ENCODE assay signal across 26 mouse cellular contexts in the genomic region with DNA sequence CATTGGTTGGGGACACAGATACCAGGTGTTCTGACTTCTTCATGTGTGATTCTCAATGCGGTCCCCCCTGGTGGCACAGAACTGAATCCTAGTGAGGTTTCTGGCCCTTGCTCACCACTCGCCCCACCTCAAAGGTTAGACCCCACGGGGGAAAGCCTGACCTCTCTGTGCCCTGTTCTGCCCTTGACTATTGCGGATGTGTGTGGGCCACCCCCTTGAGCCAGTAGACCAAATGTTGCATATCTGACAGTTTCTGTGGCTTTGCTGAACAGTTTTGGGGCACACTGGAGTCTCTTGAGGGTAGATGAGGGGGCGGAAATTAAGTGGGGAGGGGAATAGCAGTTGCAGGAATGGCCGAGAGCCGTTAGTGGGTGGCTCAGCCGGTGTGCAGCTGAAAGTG. TPM values are rescaled to one million over a fixed set of nuclear protein-coding genes. Genes with fewer than 3 reads are reported as not detected.
DNase-seq lines count a peak whose midpoint lies in the region; ATAC-seq and TF ChIP-seq lines count a peak whose summit lies in the region.
"Had no signal": no experiment of that assay in that cellular context is flagged by ENCODE, and none has a peak within 500 bp of the region (broad histone marks: within the 10 kb centered on the region; RNA-seq: fewer than 3 reads in every experiment).

No protein-coding gene starts in this region.

- WGBS in spleen, adult 2 months = 28% methylated on average over 8 of the region's 8 CpGs
- 90% methylated on average over 8 of the region's 8 CpGs for WGBS in cerebellum, adult 2 months

- TF ChIP-seq POLR2A in spleen, adult 2 months (IDR thresholded peaks at IDR 0.05; ENCODE audit: low read depth, low read length) = no peak
- no peak for TF ChIP-seq POLR2A in cerebellum, adult 2 months (IDR thresholded peaks at IDR 0.05; ENCODE audit: borderline replicate concordance, insufficient read depth, low read length)

- no peak for TF ChIP-seq CTCF in spleen, adult 2 months (IDR thresholded peaks at IDR 0.05; ENCODE audit: extremely low read depth, insufficient read depth, insufficient read length, insufficient replicate concordance)
- no peak for TF ChIP-seq CTCF in cerebellum, adult 2 months (IDR thresholded peaks at IDR 0.05; ENCODE audit: borderline replicate concordance, insufficient read depth, low read depth, low read length)

- peak; percentile 43 to 46 for ATAC-seq in hematopoietic stem cell, adult 5-6 weeks (replicated peaks in 1 of 2; ENCODE audit: insufficient read depth in 1 of 2, low FRiP score in 2 of 2, low TSS enrichment in 1 of 2, low read depth in 1 of 2, poor library complexity in 2 of 2, severe bottlenecking in 2 of 2)
- ATAC-seq: forebrain, embryonic 13.5 days; intestine, postnatal 0 days had no signal

- peak in 1 of 2 experiments; percentile 31 for DNase-seq in spleen, adult 2 months (ENCODE audit: low read depth in 1 of 2, low spot score in 2 of 2)
- no peak for DNase-seq in spleen, postnatal 14 days (ENCODE audit: low spot score in 2 of 2)
- DNase-seq in CD4-positive, CD25-positive, alpha-beta regulatory T cell, adult 2 months (ENCODE audit: low read depth, low spot score) = peak; percentile 24
- DNase-seq in thymus, postnatal 14 days = peak; percentile 29
- DNase-seq in kidney, postnatal 25 days = no peak
- DNase-seq in layer of hippocampus, adult 18-20 months (ENCODE audit: low spot score in 2 of 2) = no peak
- no peak for DNase-seq in cerebellum, adult 2 months
- DNase-seq: adrenal gland, postnatal 25 days; cerebellum, adult 11 months; cerebellum, postnatal 14 days; gastrocnemius, adult 2 months; heart, postnatal 36 days; lung, postnatal 36 days; midbrain, embryonic 14.5 days; right cerebral cortex, postnatal 4 days had no signal

- H3K36me3 ChIP-seq in spleen, adult 2 months (ENCODE audit: control insufficient read depth, insufficient read depth, low read length) = no peaks in the 10 kb centered on the region
- H3K36me3 ChIP-seq: embryonic facial prominence, embryonic 12.5 days; heart, embryonic 15.5 days; hindbrain, embryonic 15.5 days; lung, embryonic 15.5 days; stomach, embryonic 15.5 days had no signal

- H3K27ac ChIP-seq in spleen, adult 2 months (ENCODE audit: insufficient read depth, low read length) = peak overlapping the region; percentile 8; the same call in 1 of the 2 replicates
- H3K27ac ChIP-seq in cerebellum, adult 2 months (ENCODE audit: insufficient read depth, low read length) = no peak overlapping the region
- H3K27ac ChIP-seq: embryonic facial prominence, embryonic 12.5 days; forebrain, embryonic 13.5 days; gastrocnemius, adult 2 months; heart, embryonic 15.5 days; hindbrain, embryonic 15.5 days; left cerebral cortex, adult 2 months; liver, embryonic 14.5 days; lung, embryonic 15.5 days; stomach, embryonic 15.5 days had no signal

- H3K4me3 ChIP-seq in spleen, adult 2 months (ENCODE audit: extremely low read depth, insufficient read depth, insufficient read length) = no peak overlapping the region
- H3K4me3 ChIP-seq in cerebellum, adult 2 months (replicated peaks; ENCODE audit: insufficient read depth, low read depth, low read length) = no peak overlapping the region
- H3K4me3 ChIP-seq: embryonic facial prominence, embryonic 12.5 days; erythroblast, embryonic 14.5 days; forebrain, embryonic 13.5 days; gastrocnemius, adult 2 months; heart, embryonic 15.5 days; hindbrain, embryonic 15.5 days; left cerebral cortex, adult 2 months; lung, embryonic 15.5 days; stomach, embryonic 15.5 days had no signal

- peaks cover 23% of the 10 kb centered on the region; the same call in 1 of the 2 replicates for H3K4me1 ChIP-seq in spleen, adult 2 months (ENCODE audit: control insufficient read depth, insufficient read depth, insufficient read length)
- H3K4me1 ChIP-seq in cerebellum, adult 2 months (ENCODE audit: control insufficient read depth, insufficient read depth, low read length) = no peaks in the 10 kb centered on the region
- H3K4me1 ChIP-seq: embryonic facial prominence, embryonic 12.5 days; hindbrain, embryonic 15.5 days had no signal

- H3K27me3 ChIP-seq in spleen, adult 2 months (ENCODE audit: control insufficient read depth, insufficient read depth, low read length) = no peaks in the 10 kb centered on the region
- H3K27me3 ChIP-seq in cerebellum, adult 2 months (ENCODE audit: control insufficient read depth, insufficient read depth, low read length) = no peaks in the 10 kb centered on the region
- H3K27me3 ChIP-seq: embryonic facial prominence, embryonic 12.5 days; forebrain, embryonic 13.5 days; heart, embryonic 15.5 days; hindbrain, embryonic 15.5 days; lung, embryonic 15.5 days; stomach, embryonic 15.5 days had no signal

RNA-seq across cellular contexts. Expression of gene Rab44, which starts 29.3 kb away (rescaled TPM):
- polyA plus RNA-seq in spleen, adult 2 months (2012; rRNA removed) = 4.9 and 5.2 TPM in 2 replicates
- 27.8 and 58.2 TPM in 2 replicates for total RNA-seq in hematopoietic stem cell, adult 5-6 weeks (2017)
- total RNA-seq in layer of hippocampus, adult 18-20 months (2021) = not detected
- 0.32 and 0.47 TPM in 2 replicates for polyA plus RNA-seq in cerebellum, adult 2 months (2012; rRNA removed)
- polyA plus RNA-seq: forebrain, embryonic 13.5 days had no signal

RNA-seq across cellular contexts. Expression of gene Cdkn1a, which starts 52.5 kb away (rescaled TPM):
- polyA plus RNA-seq in spleen, adult 2 months (2012; rRNA removed) = 7.6 and 8.0 TPM in 2 replicates
- total RNA-seq in hematopoietic stem cell, adult 5-6 weeks (2017) = 7.1 and 9.0 TPM in 2 replicates
- 10 to 100 TPM; 21.3 to 24.7 TPM for total RNA-seq in layer of hippocampus, adult 18-20 months (2021)
- polyA plus RNA-seq in cerebellum, adult 2 months (2012; rRNA removed) = 12.6 and 19.4 TPM in 2 replicates

Comparison
In these comparisons a context has a peak if more than half of its experiments do, and no peak if none do; other contexts are left out.
1. DNase-seq: peak in CD4-positive, CD25-positive, alpha-beta regulatory T cell, adult 2 months (single experiment) and thymus, postnatal 14 days (single experiment); none in spleen, postnatal 14 days (0 of 2), kidney, postnatal 25 days (0 of 2), layer of hippocampus, adult 18-20 months (0 of 2) and cerebellum, adult 2 months (0 of 2).
2. RNA of gene Rab44, which starts 29.3 kb away (total RNA-seq): 27.8 to 58.2 TPM in hematopoietic stem cell, adult 5-6 weeks; not detected in layer of hippocampus, adult 18-20 months; every median in the first group is over 10 times any median in the second.